Mouse (Mus musculus) urinary bladder, postnatal 14 days (tissue): Measurements from ENCODE around the gene Tssk6.

Experiments
- DNase-seq: peaks from one replicate; pipeline ENCODE4 v3.0.0; 2021; ENCODE audit warnings: low spot score

Gene Tssk6

GRCm38 (mm10) chr8:69884141-69884540, 17.8 kb upstream of the Tssk6 start:
- no peak for DNase-seq

GRCm38 (mm10) chr8:69887289-69888243, 14.4 kb upstream of the Tssk6 start, which contains the start of gene Cilp2:
TSS of gene Cilp2 (minus strand) at chr8:69887687.
- DNase-seq: no peak

- no peak for DNase-seq
Measured at GRCm38 (mm10) chr8:69888244-69888866, 13.6 kb upstream of the Tssk6 start.

GRCm38 (mm10) chr8:69888902-69889301, 13.1 kb upstream of the Tssk6 start:
- DNase-seq: no peak

- DNase-seq: peak; percentile 58
Measured at GRCm38 (mm10) chr8:69890813-69891241, 11.2 kb upstream of the Tssk6 start.

GRCm38 (mm10) chr8:69893863-69894262, 8.1 kb upstream of the Tssk6 start:
- peak; percentile 64 for DNase-seq

GRCm38 (mm10) chr8:69894836-69895332, 7.1 kb upstream of the Tssk6 start:
- DNase-seq: no peak

- DNase-seq: no peak
Measured at GRCm38 (mm10) chr8:69895772-69896451, 6.1 kb upstream of the Tssk6 start.

GRCm38 (mm10) chr8:69897857-69898256, 4.1 kb upstream of the Tssk6 start:
- DNase-seq: no peak

- no peak for DNase-seq
Measured at GRCm38 (mm10) chr8:69899876-69900275, 2.1 kb upstream of the Tssk6 start.

GRCm38 (mm10) chr8:69900895-69901451, 1.0 kb upstream of the Tssk6 start:
- no peak for DNase-seq

GRCm38 (mm10) chr8:69901484-69902162, 361 bp upstream of the Tssk6 start:
- DNase-seq: peak; percentile 98

GRCm38 (mm10) chr8:69903063-69903542, 1.1 kb downstream of the Tssk6 start:
- DNase-seq: peak; percentile 99

- DNase-seq: no peak
Measured at GRCm38 (mm10) chr8:69904096-69904495, 2.1 kb downstream of the Tssk6 start.

- no peak for DNase-seq
Measured at GRCm38 (mm10) chr8:69906260-69906659, 4.3 kb downstream of the Tssk6 start.

GRCm38 (mm10) chr8:69907106-69907505, 5.1 kb downstream of the Tssk6 start:
- no peak for DNase-seq

GRCm38 (mm10) chr8:69911917-69912316, 9.9 kb downstream of the Tssk6 start:
- no peak for DNase-seq

GRCm38 (mm10) chr8:69912478-69913074, 10.6 kb downstream of the Tssk6 start:
- no peak for DNase-seq

- no peak for DNase-seq
Measured at GRCm38 (mm10) chr8:69914526-69914925, 12.5 kb downstream of the Tssk6 start.

- DNase-seq: no peak
Measured at GRCm38 (mm10) chr8:69915748-69916147, 13.8 kb downstream of the Tssk6 start.

GRCm38 (mm10) chr8:69918506-69918905, 16.5 kb downstream of the Tssk6 start:
- no peak for DNase-seq
